Mouse (Mus musculus) CD8-positive naive resting alpha-beta T cell, adult 57 days (primary cell): ENCODE data around the gene Myo3a. TPM values are rescaled to one million over a fixed set of nuclear protein-coding genes. Genes with fewer than 3 reads are reported as not detected.

Experiments
- total RNA-seq: library from RNA; stranded (reverse); gene quantifications from one replicate; pipeline ENCODE4 v1.2.4, GENCODE M21; 2023

The Myo3a gene
- total RNA-seq: not detected

DNA sequence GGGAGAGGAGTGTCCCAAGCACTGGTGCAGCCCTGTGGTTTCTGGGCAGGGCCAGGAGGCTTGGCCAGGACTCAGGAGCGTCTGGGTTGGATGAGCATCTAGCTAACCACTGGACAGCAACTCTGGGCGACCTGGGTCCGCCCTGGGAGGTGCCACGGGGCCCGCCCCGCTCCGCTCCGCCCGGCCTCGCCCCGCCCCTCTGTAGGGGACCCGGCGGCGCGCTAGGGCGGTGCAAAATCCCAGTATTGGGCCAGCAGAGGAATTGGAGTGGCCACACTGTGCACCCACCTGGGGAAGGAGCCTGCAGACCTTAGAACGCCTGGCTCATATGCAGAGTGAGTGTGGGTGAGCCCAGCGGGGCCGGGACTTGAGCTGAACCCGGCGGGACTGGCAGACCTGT lies at the start of gene Myo3a:
Myo3a (plus strand) TSS at position 196 of the 400 bp plus-strand sequence.

DNA sequence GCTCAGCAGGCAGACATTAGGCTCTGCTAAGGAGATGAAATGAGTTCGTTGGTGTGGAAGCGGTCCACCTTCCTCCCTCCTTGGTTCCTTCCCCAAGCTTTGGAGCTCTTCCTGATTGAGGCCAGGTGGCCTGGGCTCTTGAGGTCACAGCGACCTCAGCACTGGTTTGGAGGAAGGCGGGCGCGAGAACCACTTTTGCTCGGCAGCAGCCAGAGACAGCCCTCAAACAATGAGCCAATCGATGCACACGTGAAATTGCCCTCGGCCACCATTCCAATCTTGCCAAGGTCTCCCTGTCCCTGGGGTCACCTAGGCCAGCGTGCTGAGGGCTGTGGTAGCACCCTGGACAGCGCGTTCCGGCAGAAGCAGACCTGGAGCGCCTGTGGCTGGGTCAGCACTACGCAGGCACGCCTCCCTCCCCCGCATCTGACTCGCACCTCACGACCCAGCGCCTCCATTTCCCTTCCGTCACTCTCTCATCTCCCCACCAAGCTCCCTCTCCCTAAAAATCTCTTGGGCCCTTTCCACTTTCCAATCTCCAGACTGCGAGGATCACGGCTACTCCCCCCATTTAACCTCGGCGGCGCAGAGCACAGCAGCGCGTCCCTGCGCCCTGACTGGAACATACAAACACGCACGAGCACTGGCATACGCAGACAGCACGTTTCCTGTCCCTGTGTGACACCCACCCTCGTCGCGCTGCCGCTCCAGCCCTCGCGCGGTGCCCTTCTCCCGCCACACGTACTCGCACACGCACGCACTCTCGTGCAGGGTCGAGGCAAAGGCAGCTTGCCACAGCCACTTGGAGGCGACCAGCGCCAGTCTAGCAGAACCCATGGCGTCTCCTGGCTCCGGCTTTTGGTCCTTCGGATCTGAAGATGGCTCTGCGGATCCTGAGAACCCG lies 394.8 kb downstream of the Myo3a start, which contains the start of gene Gad2:
Gad2 (plus strand) TSS at position 378 of the 904 bp plus-strand sequence.

